Mouse (Mus musculus) heart, embryonic 16.5 days (tissue): Measurements from ENCODE around the gene Tlr13. TPM values are rescaled to one million over a fixed set of nuclear protein-coding genes. Genes with fewer than 3 reads are reported as not detected.

ENCODE experiments used
- ATAC-seq: fragments of 200-750 bp; cut with Nextera tagmentation; replicated peaks from 2 replicates; pipeline ENCODE4 v1.8.0; 2017; ENCODE audit warnings: moderate number of reproducible peaks; ENCODE audit not compliant: insufficient read depth, low FRiP score; ENCODE audit errors: extremely low read depth
- H3K27ac ChIP-seq: fragments of 300-500 bp; sonication (generic); 2 replicates; pipeline ENCODE4 v1.5.1; 2014; ENCODE audit warnings: mild to moderate bottlenecking, low read length, control low read depth, moderate library complexity
- H3K27me3 ChIP-seq: fragments of 300-500 bp; sonication (generic); 2 replicates; pipeline ENCODE4 v1.6.1; 2014; ENCODE audit warnings: low read length, mixed read lengths; ENCODE audit not compliant: control insufficient read depth, insufficient read depth
- H3K36me3 ChIP-seq: fragments of 300-500 bp; sonication (generic); 2 replicates; pipeline ENCODE4 v1.6.1; 2014; ENCODE audit not compliant: control insufficient read depth, insufficient read depth
- H3K4me1 ChIP-seq: fragments of 300-500 bp; sonication (generic); 2 replicates; pipeline ENCODE4 v1.6.1; 2014; ENCODE audit warnings: low read length, mixed read lengths; ENCODE audit not compliant: control insufficient read depth, insufficient read depth
- H3K4me2 ChIP-seq: fragments of 300-500 bp; sonication (generic); 2 replicates; pipeline ENCODE4 v1.6.1; 2014; ENCODE audit warnings: low read depth, mild to moderate bottlenecking, control low read depth, low read length
- H3K4me3 ChIP-seq: fragments of 300-500 bp; sonication (generic); 2 replicates; pipeline ENCODE4 v1.5.1; 2014; ENCODE audit warnings: mild to moderate bottlenecking, control low read depth, low read length
- H3K9ac ChIP-seq: fragments of 300-500 bp; sonication (generic); 2 replicates; pipeline ENCODE4 v1.6.1; 2014; ENCODE audit warnings: low read length, control low read depth
- H3K9me3 ChIP-seq: fragments of 300-500 bp; sonication (generic); replicated peaks from 2 replicates; pipeline ENCODE4 v1.6.1; 2016; ENCODE audit warnings: low read length; ENCODE audit not compliant: control insufficient read depth
- WGBS: fragments of 180-500 bp; shearing (Covaris S2); extraction: QIAGEN DNeasy Blood & Tissue Kit; methylation state at CpG from one replicate; pipeline ENCODE4 v1.1.7; 2014; 5-methylcytosine and 5-hydroxymethylcytosine counted together
- polyA plus RNA-seq: library from polyadenylated mRNA; unstranded; fragments of >200 nt; fragmentation: Nextera tagmentation; extraction: Ambion mirVana; gene quantifications from 2 replicates; pipeline ENCODE4 v1.2.1, GENCODE M21; 2015

Tlr13 gene
- polyA plus RNA-seq: 0.42 and 0.84 TPM in 2 replicates

GRCm38 (mm10) chrX:106142936-106143335, at the start of gene Tlr13:
Gene Tlr13 (plus strand): TSS chrX:106143204.
- Histone ChIP-seq H3K9ac (no peak within 1 kb of the TSS), H3K4me1 (no peaks in the 10 kb centered on the region), H3K36me3 (no peaks in the 10 kb centered on the region), H3K4me3 (no peak within 1 kb of the TSS), H3K9me3 (no peaks in the 10 kb centered on the region), H3K27me3 (no peaks in the 10 kb centered on the region), H3K27ac (no peak within 1 kb of the TSS), H3K4me2 (no peak within 1 kb of the TSS)
- ATAC-seq: no peak
- whole genome bisulfite sequencing: 86% methylated on average over 6 of the region's 6 CpGs

- no peaks in the 10 kb centered on the region for H3K4me1 ChIP-seq
- no peak overlapping the region for H3K9ac ChIP-seq
- no peaks in the 10 kb centered on the region for H3K9me3 ChIP-seq
- no peaks in the 10 kb centered on the region; the same call in 1 of the 2 replicates for H3K36me3 ChIP-seq
- H3K4me3 ChIP-seq: no peak overlapping the region
- no peak overlapping the region for H3K4me2 ChIP-seq
- ATAC-seq: no peak
- no peaks in the 10 kb centered on the region for H3K27me3 ChIP-seq
- 50% methylated on average over 2 of the region's 2 CpGs for WGBS
- no peak overlapping the region for H3K27ac ChIP-seq
These were observed 37.5 kb upstream of the Tlr13 start for GRCm38 (mm10) chrX:106105464-106105863.

GRCm38 (mm10) chrX:106113881-106114280, 29.1 kb upstream of the Tlr13 start:
- WGBS: 82% methylated on average over 4 of the region's 4 CpGs

GRCm38 (mm10) chrX:106114674-106115073, 28.3 kb upstream of the Tlr13 start:
- 58% methylated on average over 1 of the region's 1 CpGs for WGBS

More at GRCm38 (mm10) chrX:106113881-106114280, 29.1 kb upstream of the Tlr13 start:
- Histone ChIP-seq H3K36me3 (no peaks in the 10 kb centered on the region), H3K9ac (no peak overlapping the region), H3K27ac (no peak overlapping the region), H3K27me3 (no peaks in the 10 kb centered on the region), H3K4me2 (no peak overlapping the region), H3K4me3 (no peak overlapping the region), H3K9me3 (no peaks in the 10 kb centered on the region), H3K4me1 (no peaks in the 10 kb centered on the region)
- ATAC-seq: no peak

GRCm38 (mm10) chrX:106122823-106123222, 20.2 kb upstream of the Tlr13 start:
- no peaks in the 10 kb centered on the region for H3K27me3 ChIP-seq
- no peaks in the 10 kb centered on the region for H3K4me1 ChIP-seq
- peaks cover 2% of the 10 kb centered on the region; the same call in 1 of the 2 replicates for H3K36me3 ChIP-seq
- H3K4me3 ChIP-seq: no peak overlapping the region
- no peaks in the 10 kb centered on the region for H3K9me3 ChIP-seq
- no peak overlapping the region for H3K4me2 ChIP-seq
- H3K27ac ChIP-seq: no peak overlapping the region
- ATAC-seq: no peak
- 82% methylated on average over 2 of the region's 2 CpGs for WGBS
- no peak overlapping the region for H3K9ac ChIP-seq

More at GRCm38 (mm10) chrX:106114674-106115073, 28.3 kb upstream of the Tlr13 start:
- no peaks in the 10 kb centered on the region for H3K27me3 ChIP-seq
- H3K9ac ChIP-seq: no peak overlapping the region
- H3K4me3 ChIP-seq: no peak overlapping the region
- H3K4me1 ChIP-seq: no peaks in the 10 kb centered on the region
- no peaks in the 10 kb centered on the region for H3K36me3 ChIP-seq
- no peak overlapping the region for H3K4me2 ChIP-seq
- H3K9me3 ChIP-seq: no peaks in the 10 kb centered on the region
- H3K27ac ChIP-seq: no peak overlapping the region
- ATAC-seq: no peak

GRCm38 (mm10) chrX:106128283-106128682, 14.7 kb upstream of the Tlr13 start:
- no peak for ATAC-seq
- no peak overlapping the region for H3K9ac ChIP-seq
- no peaks in the 10 kb centered on the region for H3K27me3 ChIP-seq
- no peaks in the 10 kb centered on the region for H3K4me1 ChIP-seq
- no peak overlapping the region for H3K27ac ChIP-seq
- H3K4me2 ChIP-seq: no peak overlapping the region
- 72% methylated on average over 6 of the region's 6 CpGs for WGBS
- no peak overlapping the region for H3K4me3 ChIP-seq
- no peaks in the 10 kb centered on the region for H3K36me3 ChIP-seq
- H3K9me3 ChIP-seq: no peaks in the 10 kb centered on the region

- 77% methylated on average over 4 of the region's 4 CpGs for WGBS
- no peak overlapping the region for H3K4me2 ChIP-seq
- no peaks in the 10 kb centered on the region for H3K36me3 ChIP-seq
- H3K27me3 ChIP-seq: no peaks in the 10 kb centered on the region
- H3K27ac ChIP-seq: no peak overlapping the region
- no peak for ATAC-seq
- no peaks in the 10 kb centered on the region for H3K9me3 ChIP-seq
- no peaks in the 10 kb centered on the region for H3K4me1 ChIP-seq
- no peak overlapping the region for H3K9ac ChIP-seq
- H3K4me3 ChIP-seq: no peak overlapping the region
These were observed 13.1 kb upstream of the Tlr13 start for GRCm38 (mm10) chrX:106129877-106130276.

- H3K4me3 ChIP-seq: no peak overlapping the region
- no peak overlapping the region for H3K9ac ChIP-seq
- H3K36me3 ChIP-seq: no peaks in the 10 kb centered on the region
- H3K27ac ChIP-seq: no peak overlapping the region
- no peak overlapping the region for H3K4me2 ChIP-seq
- no peak for ATAC-seq
- no peaks in the 10 kb centered on the region for H3K9me3 ChIP-seq
- H3K4me1 ChIP-seq: no peaks in the 10 kb centered on the region
- no peaks in the 10 kb centered on the region for H3K27me3 ChIP-seq
- 66% methylated on average over 3 of the region's 3 CpGs for WGBS
These were observed 8.1 kb upstream of the Tlr13 start for GRCm38 (mm10) chrX:106134916-106135315.

GRCm38 (mm10) chrX:106135484-106135883, 7.5 kb upstream of the Tlr13 start:
- no peaks in the 10 kb centered on the region for H3K9me3 ChIP-seq
- 77% methylated on average over 4 of the region's 4 CpGs for WGBS
- H3K4me1 ChIP-seq: no peaks in the 10 kb centered on the region
- no peak overlapping the region for H3K27ac ChIP-seq
- H3K4me3 ChIP-seq: no peak overlapping the region
- peak overlapping the region; percentile 42 for H3K4me2 ChIP-seq
- H3K27me3 ChIP-seq: no peaks in the 10 kb centered on the region
- no peak for ATAC-seq
- no peaks in the 10 kb centered on the region for H3K36me3 ChIP-seq
- H3K9ac ChIP-seq: no peak overlapping the region
